Mouse (Mus musculus): ENCODE measurements at regions not wholly inside any gene's neighbourhood (a gene's known extent, or its start where the extent isn't known, plus 50 kb on each side); places are given as distances from the start of the nearest gene placed in this dataset.

GRCm38 (mm10) chr14:110179166-110179565, 575.8 kb downstream of the Slitrk6 start:
- DNase-seq = no peak
- Histone ChIP-seq H3K4me3 (replicated peaks; ENCODE audit: insufficient read depth, low read depth, low read length) (no peak overlapping the region), H3K27me3 (ENCODE audit: control insufficient read depth, insufficient read depth, low read length) (no peaks in the 10 kb centered on the region), H3K27ac (ENCODE audit: insufficient read depth, low read length) (no peak overlapping the region), H3K4me1 (ENCODE audit: control insufficient read depth, insufficient read depth, low read length) (no peaks in the 10 kb centered on the region)
- TF ChIP-seq POLR2A (IDR thresholded peaks at IDR 0.05; ENCODE audit: borderline replicate concordance, insufficient read depth, low read length) = no peak
- no peak for TF ChIP-seq CTCF (IDR thresholded peaks at IDR 0.05; ENCODE audit: borderline replicate concordance, insufficient read depth, low read depth, low read length)

- no peak overlapping the region for H3K27ac ChIP-seq (ENCODE audit: insufficient read depth, low read length)
- H3K27me3 ChIP-seq (ENCODE audit: control insufficient read depth, insufficient read depth, low read length) = no peaks in the 10 kb centered on the region
- no peak for DNase-seq
- TF ChIP-seq CTCF (IDR thresholded peaks at IDR 0.05; ENCODE audit: borderline replicate concordance, insufficient read depth, low read depth, low read length) (no peak), POLR2A (IDR thresholded peaks at IDR 0.05; ENCODE audit: borderline replicate concordance, insufficient read depth, low read length) (no peak)
- no peaks in the 10 kb centered on the region for H3K4me1 ChIP-seq (ENCODE audit: control insufficient read depth, insufficient read depth, low read length)
- H3K4me3 ChIP-seq (replicated peaks; ENCODE audit: insufficient read depth, low read depth, low read length) = no peak overlapping the region
- WGBS = 86% methylated on average over 3 of the region's 3 CpGs
Observed at GRCm38 (mm10) chr14:110171162-110172117, 583.5 kb downstream of the Slitrk6 start.

- WGBS = 13% methylated on average over 5 of the region's 5 CpGs
- TF ChIP-seq CTCF (IDR thresholded peaks at IDR 0.05; ENCODE audit: borderline replicate concordance, insufficient read depth, low read depth, low read length) (no peak), POLR2A (IDR thresholded peaks at IDR 0.05; ENCODE audit: borderline replicate concordance, insufficient read depth, low read length) (no peak)
- DNase-seq = no peak
Observed at GRCm38 (mm10) chr14:110168632-110169031, 586.3 kb downstream of the Slitrk6 start.

GRCm38 (mm10) chr14:110128265-110128664, 626.7 kb downstream of the Slitrk6 start:
- DNase-seq = no peak
- WGBS = 76% methylated on average over 5 of the region's 5 CpGs
- Histone ChIP-seq H3K4me3 (replicated peaks; ENCODE audit: insufficient read depth, low read depth, low read length) (no peak overlapping the region), H3K27ac (ENCODE audit: insufficient read depth, low read length) (no peak overlapping the region), H3K27me3 (ENCODE audit: control insufficient read depth, insufficient read depth, low read length) (no peaks in the 10 kb centered on the region), H3K4me1 (ENCODE audit: control insufficient read depth, insufficient read depth, low read length) (no peaks in the 10 kb centered on the region)
- TF ChIP-seq POLR2A (IDR thresholded peaks at IDR 0.05; ENCODE audit: borderline replicate concordance, insufficient read depth, low read length) = no peak
- TF ChIP-seq CTCF (IDR thresholded peaks at IDR 0.05; ENCODE audit: borderline replicate concordance, insufficient read depth, low read depth, low read length) = no peak

More at GRCm38 (mm10) chr14:110168632-110169031, 586.3 kb downstream of the Slitrk6 start:
- Histone ChIP-seq H3K27ac (ENCODE audit: insufficient read depth, low read length) (no peak overlapping the region), H3K4me3 (replicated peaks; ENCODE audit: insufficient read depth, low read depth, low read length) (no peak overlapping the region), H3K4me1 (ENCODE audit: control insufficient read depth, insufficient read depth, low read length) (no peaks in the 10 kb centered on the region), H3K27me3 (ENCODE audit: control insufficient read depth, insufficient read depth, low read length) (no peaks in the 10 kb centered on the region)

- no peak for TF ChIP-seq CTCF (IDR thresholded peaks at IDR 0.05; ENCODE audit: borderline replicate concordance, insufficient read depth, low read depth, low read length)
- no peak for TF ChIP-seq POLR2A (IDR thresholded peaks at IDR 0.05; ENCODE audit: borderline replicate concordance, insufficient read depth, low read length)
- Histone ChIP-seq H3K4me3 (replicated peaks; ENCODE audit: insufficient read depth, low read depth, low read length) (no peak overlapping the region), H3K27ac (ENCODE audit: insufficient read depth, low read length) (no peak overlapping the region), H3K4me1 (ENCODE audit: control insufficient read depth, insufficient read depth, low read length) (no peaks in the 10 kb centered on the region), H3K27me3 (ENCODE audit: control insufficient read depth, insufficient read depth, low read length) (no peaks in the 10 kb centered on the region)
- 67% methylated on average over 6 of the region's 6 CpGs for WGBS
- no peak for DNase-seq
Observed at GRCm38 (mm10) chr14:110125936-110126710, 628.8 kb downstream of the Slitrk6 start.

- H3K27me3 ChIP-seq (ENCODE audit: control insufficient read depth, insufficient read depth, low read length) = no peaks in the 10 kb centered on the region
- no peak overlapping the region for H3K27ac ChIP-seq (ENCODE audit: insufficient read depth, low read length)
- TF ChIP-seq POLR2A (IDR thresholded peaks at IDR 0.05; ENCODE audit: borderline replicate concordance, insufficient read depth, low read length) (no peak), CTCF (IDR thresholded peaks at IDR 0.05; ENCODE audit: borderline replicate concordance, insufficient read depth, low read depth, low read length) (no peak)
- no peak overlapping the region for H3K4me3 ChIP-seq (replicated peaks; ENCODE audit: insufficient read depth, low read depth, low read length)
- no peak for DNase-seq
- 97% methylated on average over 3 of the region's 3 CpGs for WGBS
- no peaks in the 10 kb centered on the region for H3K4me1 ChIP-seq (ENCODE audit: control insufficient read depth, insufficient read depth, low read length)
Observed at GRCm38 (mm10) chr14:110122710-110123109, 632.2 kb downstream of the Slitrk6 start.

GRCm38 (mm10) chr14:110115578-110115977, 639.4 kb downstream of the Slitrk6 start:
- no peak overlapping the region for H3K27ac ChIP-seq (ENCODE audit: insufficient read depth, low read length)
- TF ChIP-seq POLR2A (IDR thresholded peaks at IDR 0.05; ENCODE audit: borderline replicate concordance, insufficient read depth, low read length) (no peak), CTCF (IDR thresholded peaks at IDR 0.05; ENCODE audit: borderline replicate concordance, insufficient read depth, low read depth, low read length) (no peak)
- no peak overlapping the region for H3K4me3 ChIP-seq (replicated peaks; ENCODE audit: insufficient read depth, low read depth, low read length)
- H3K27me3 ChIP-seq (ENCODE audit: control insufficient read depth, insufficient read depth, low read length) = no peaks in the 10 kb centered on the region
- no peak for DNase-seq
- 87% methylated on average over 4 of the region's 4 CpGs for WGBS
- no peaks in the 10 kb centered on the region for H3K4me1 ChIP-seq (ENCODE audit: control insufficient read depth, insufficient read depth, low read length)
